Mouse (Mus musculus) embryonic facial prominence, embryonic 13.5 days (tissue): ENCODE data around the gene Clgn. TPM values are rescaled to one million over a fixed set of nuclear protein-coding genes. Genes with fewer than 3 reads are reported as not detected.

Experiments used
- ATAC-seq: fragments of 200-750 bp; cut with Nextera tagmentation; 2 replicates; pipeline ENCODE4 v1.8.0; 2017; ENCODE audit warnings: low read depth; ENCODE audit not compliant: insufficient number of reproducible peaks, insufficient read depth, low FRiP score, low TSS enrichment
- H3K27ac ChIP-seq: fragments of 300-500 bp; sonication (generic); 2 replicates; pipeline ENCODE4 v1.5.1; 2015; ENCODE audit warnings: moderate library complexity, mild to moderate bottlenecking, inconsistent platforms
- H3K27me3 ChIP-seq: fragments of 300-500 bp; sonication (generic); 2 replicates; pipeline ENCODE4 v1.6.1; 2015; ENCODE audit warnings: mild to moderate bottlenecking, inconsistent platforms
- H3K36me3 ChIP-seq: fragments of 300-500 bp; sonication (generic); 2 replicates; pipeline ENCODE4 v1.6.1; 2015; ENCODE audit warnings: mild to moderate bottlenecking, inconsistent platforms
- H3K4me1 ChIP-seq: fragments of 300-500 bp; sonication (generic); 2 replicates; pipeline ENCODE4 v1.6.1; 2015; ENCODE audit warnings: inconsistent platforms
- H3K4me2 ChIP-seq: fragments of 300-500 bp; sonication (generic); 2 replicates; pipeline ENCODE4 v1.6.1; 2015; ENCODE audit warnings: moderate library complexity, mild to moderate bottlenecking, inconsistent platforms
- H3K4me3 ChIP-seq: fragments of 300-500 bp; sonication (generic); 2 replicates; pipeline ENCODE4 v1.5.1; 2015; ENCODE audit warnings: mild to moderate bottlenecking, inconsistent platforms
- H3K9ac ChIP-seq: fragments of 300-500 bp; sonication (generic); 2 replicates; pipeline ENCODE4 v1.6.1; 2015; ENCODE audit warnings: mild to moderate bottlenecking, inconsistent platforms
- H3K9me3 ChIP-seq: fragments of 300-500 bp; sonication (generic); 2 replicates; pipeline ENCODE4 v1.6.1; 2016; ENCODE audit warnings: inconsistent platforms
- whole genome bisulfite sequencing: fragments of 180-500 bp; shearing (Covaris S2); methylation state at CpG from one replicate; pipeline ENCODE4 v1.1.7; 2015; ENCODE audit warnings: mixed read lengths; 5-methylcytosine and 5-hydroxymethylcytosine counted together
- polyA plus RNA-seq: library from polyadenylated mRNA; unstranded; fragments of >200 nt; fragmentation: Nextera tagmentation; extraction: Ambion mirVana; gene quantifications from 2 replicates; pipeline ENCODE4 v1.2.1, GENCODE M21; 2015

Gene Clgn
- polyA plus RNA-seq, 1 experiment from 2014 or later = 2.8 TPM

GRCm38 (mm10) chr8:83392521-83392920 is 2.9 kb downstream of the Clgn start:
- H3K36me3 ChIP-seq = no peaks in the 10 kb centered on the region
- WGBS = 81% methylated on average over 1 of the region's 1 CpGs
- H3K4me3 ChIP-seq = no peak overlapping the region
- no peaks in the 10 kb centered on the region for H3K9me3 ChIP-seq
- H3K27ac ChIP-seq = no peak overlapping the region
- ATAC-seq = no peak
- H3K4me1 ChIP-seq = peaks cover 7% of the 10 kb centered on the region; the same call in 1 of the 2 replicates
- no peak overlapping the region for H3K9ac ChIP-seq
- peaks cover 26% of the 10 kb centered on the region for H3K27me3 ChIP-seq
- no peak overlapping the region for H3K4me2 ChIP-seq

- Histone ChIP-seq H3K4me3 (no peak overlapping the region), H3K9me3 (no peaks in the 10 kb centered on the region), H3K4me2 (no peak overlapping the region), H3K4me1 (peaks cover 7% of the 10 kb centered on the region; the same call in 1 of the 2 replicates), H3K27me3 (peaks cover 12% of the 10 kb centered on the region), H3K36me3 (no peaks in the 10 kb centered on the region), H3K27ac (no peak overlapping the region), H3K9ac (no peak overlapping the region)
- no peak for ATAC-seq
- 81% methylated on average over 5 of the region's 5 CpGs for WGBS
Measured at GRCm38 (mm10) chr8:83394325-83394724, 4.7 kb downstream of the Clgn start.

- no peak for ATAC-seq
- Histone ChIP-seq H3K9ac (no peak overlapping the region), H3K27me3 (no peaks in the 10 kb centered on the region), H3K27ac (no peak overlapping the region), H3K4me2 (no peak overlapping the region), H3K36me3 (no peaks in the 10 kb centered on the region), H3K4me3 (no peak overlapping the region), H3K9me3 (no peaks in the 10 kb centered on the region), H3K4me1 (no peaks in the 10 kb centered on the region)
- WGBS = 90% methylated on average over 6 of the region's 6 CpGs
Measured at GRCm38 (mm10) chr8:83396680-83397079, 7.0 kb downstream of the Clgn start.

- Histone ChIP-seq H3K9ac (no peak overlapping the region), H3K4me2 (no peak overlapping the region), H3K4me1 (no peaks in the 10 kb centered on the region), H3K27ac (no peak overlapping the region), H3K27me3 (no peaks in the 10 kb centered on the region), H3K36me3 (no peaks in the 10 kb centered on the region), H3K4me3 (no peak overlapping the region), H3K9me3 (no peaks in the 10 kb centered on the region)
- WGBS = 75% methylated on average over 4 of the region's 4 CpGs
- ATAC-seq = no peak
Measured at GRCm38 (mm10) chr8:83397726-83398125, 8.1 kb downstream of the Clgn start.

GRCm38 (mm10) chr8:83405548-83405947 is 15.9 kb downstream of the Clgn start:
- Histone ChIP-seq H3K9ac (no peak overlapping the region), H3K4me1 (no peaks in the 10 kb centered on the region), H3K4me2 (no peak overlapping the region), H3K36me3 (no peaks in the 10 kb centered on the region), H3K27me3 (no peaks in the 10 kb centered on the region), H3K9me3 (no peaks in the 10 kb centered on the region), H3K4me3 (no peak overlapping the region), H3K27ac (no peak overlapping the region)
- ATAC-seq = no peak
- WGBS = 72% methylated on average over 10 of the region's 10 CpGs

GRCm38 (mm10) chr8:83406836-83407235 is 17.2 kb downstream of the Clgn start:
- Histone ChIP-seq H3K9me3 (no peaks in the 10 kb centered on the region), H3K9ac (no peak overlapping the region), H3K36me3 (no peaks in the 10 kb centered on the region), H3K4me3 (no peak overlapping the region), H3K4me2 (no peak overlapping the region), H3K27ac (no peak overlapping the region), H3K4me1 (no peaks in the 10 kb centered on the region), H3K27me3 (no peaks in the 10 kb centered on the region)
- ATAC-seq = no peak
- WGBS = 32% methylated on average over 6 of the region's 6 CpGs

GRCm38 (mm10) chr8:83408496-83408895 is 18.8 kb downstream of the Clgn start:
- H3K9me3 ChIP-seq = no peaks in the 10 kb centered on the region
- no peaks in the 10 kb centered on the region for H3K27me3 ChIP-seq
- H3K4me2 ChIP-seq = no peak overlapping the region
- WGBS = 84% methylated on average over 7 of the region's 7 CpGs
- H3K4me1 ChIP-seq = no peaks in the 10 kb centered on the region
- no peak overlapping the region for H3K9ac ChIP-seq
- no peak for ATAC-seq
- no peak overlapping the region for H3K27ac ChIP-seq
- H3K36me3 ChIP-seq = no peaks in the 10 kb centered on the region
- no peak overlapping the region for H3K4me3 ChIP-seq

GRCm38 (mm10) chr8:83416878-83417277 is 27.2 kb downstream of the Clgn start:
- H3K4me3 ChIP-seq = no peak overlapping the region
- H3K9me3 ChIP-seq = no peaks in the 10 kb centered on the region
- no peak overlapping the region for H3K9ac ChIP-seq
- no peak overlapping the region for H3K4me2 ChIP-seq
- no peaks in the 10 kb centered on the region for H3K36me3 ChIP-seq
- no peaks in the 10 kb centered on the region for H3K4me1 ChIP-seq
- no peak overlapping the region for H3K27ac ChIP-seq
- WGBS = 94% methylated on average over 15 of the region's 15 CpGs
- no peaks in the 10 kb centered on the region for H3K27me3 ChIP-seq
- no peak for ATAC-seq

- H3K36me3 ChIP-seq = no peaks in the 10 kb centered on the region
- H3K9ac ChIP-seq = no peak overlapping the region
- H3K4me3 ChIP-seq = no peak overlapping the region
- no peaks in the 10 kb centered on the region for H3K4me1 ChIP-seq
- H3K27me3 ChIP-seq = no peaks in the 10 kb centered on the region
- 84% methylated on average over 6 of the region's 6 CpGs for WGBS
- H3K4me2 ChIP-seq = no peak overlapping the region
- H3K9me3 ChIP-seq = no peaks in the 10 kb centered on the region
- no peak overlapping the region for H3K27ac ChIP-seq
- ATAC-seq = no peak
Measured at GRCm38 (mm10) chr8:83417970-83418369, 28.3 kb downstream of the Clgn start.

- ATAC-seq = no peak
- no peak overlapping the region for H3K27ac ChIP-seq
- H3K9me3 ChIP-seq = no peaks in the 10 kb centered on the region
- H3K27me3 ChIP-seq = no peaks in the 10 kb centered on the region
- no peak overlapping the region for H3K4me3 ChIP-seq
- H3K4me2 ChIP-seq = no peak overlapping the region
- WGBS = 87% methylated on average over 11 of the region's 11 CpGs
- H3K4me1 ChIP-seq = no peaks in the 10 kb centered on the region
- no peak overlapping the region for H3K9ac ChIP-seq
- no peaks in the 10 kb centered on the region for H3K36me3 ChIP-seq
Measured at GRCm38 (mm10) chr8:83418805-83419516, 29.3 kb downstream of the Clgn start.

- no peak overlapping the region for H3K4me2 ChIP-seq
- no peak overlapping the region for H3K9ac ChIP-seq
- no peaks in the 10 kb centered on the region for H3K9me3 ChIP-seq
- H3K4me3 ChIP-seq = no peak overlapping the region
- 93% methylated on average over 1 of the region's 1 CpGs for WGBS
- no peaks in the 10 kb centered on the region for H3K36me3 ChIP-seq
- H3K4me1 ChIP-seq = no peaks in the 10 kb centered on the region
- H3K27ac ChIP-seq = no peak overlapping the region
- ATAC-seq = no peak
- no peaks in the 10 kb centered on the region for H3K27me3 ChIP-seq
Measured at GRCm38 (mm10) chr8:83421354-83421753, 31.7 kb downstream of the Clgn start.

GRCm38 (mm10) chr8:83423032-83423825 is 33.6 kb downstream of the Clgn start:
- no peak overlapping the region for H3K4me3 ChIP-seq
- no peak overlapping the region for H3K9ac ChIP-seq
- no peaks in the 10 kb centered on the region for H3K36me3 ChIP-seq
- no peaks in the 10 kb centered on the region for H3K27me3 ChIP-seq
- H3K4me1 ChIP-seq = no peaks in the 10 kb centered on the region
- H3K9me3 ChIP-seq = no peaks in the 10 kb centered on the region
- no peak overlapping the region for H3K4me2 ChIP-seq
- WGBS = 74% methylated on average over 13 of the region's 13 CpGs
- ATAC-seq = no peak
- H3K27ac ChIP-seq = no peak overlapping the region
